Mouse (Mus musculus) C2C12 (cell line): ENCODE data around the gene Tbck. TPM values are rescaled to one million over a fixed set of nuclear protein-coding genes. Genes with fewer than 3 reads are reported as not detected.

Experiments
- H3K27me3 ChIP-seq: one replicate; pipeline ENCODE4 v1.6.1; 2011; ENCODE audit not compliant: control insufficient read depth, insufficient read depth, insufficient read length
- H3K36me3 ChIP-seq: one replicate; pipeline ENCODE4 v1.6.1; 2011; ENCODE audit not compliant: control insufficient read depth, insufficient read depth
- H3K4me3 ChIP-seq: one replicate; pipeline ENCODE4 v1.5.1; 2011; ENCODE audit warnings: mild to moderate bottlenecking, control low read depth; ENCODE audit not compliant: poor library complexity, insufficient read depth, severe bottlenecking
- H3K79me2 ChIP-seq: one replicate; pipeline ENCODE4 v1.6.1; 2011; ENCODE audit not compliant: control insufficient read depth, insufficient read depth
- H3K79me3 ChIP-seq: one replicate; pipeline ENCODE4 v1.6.1; 2011; ENCODE audit warnings: low read depth, control low read depth
- H3ac ChIP-seq: one replicate; pipeline ENCODE3; 2011; ENCODE audit warnings: low read depth; ENCODE audit not compliant: control insufficient read depth, insufficient read length
- CEBPB ChIP-seq: IDR thresholded peaks from one replicate; pipeline ENCODE4 v1.6.1; 2011; ENCODE audit warnings: low read depth, mild to moderate bottlenecking, control low read depth, moderate library complexity
- CTCF ChIP-seq: IDR thresholded peaks from one replicate; pipeline ENCODE4 v1.5.1; 2011; ENCODE audit not compliant: control insufficient read depth, insufficient read depth, insufficient read length
- FOSL1 ChIP-seq: IDR thresholded peaks from one replicate; pipeline ENCODE4 v1.8.0; 2011; ENCODE audit warnings: mild to moderate bottlenecking, low read length; ENCODE audit not compliant: poor library complexity, insufficient read depth, severe bottlenecking
- MAX ChIP-seq: IDR thresholded peaks from one replicate; pipeline ENCODE4 v1.6.1; 2011; ENCODE audit warnings: mild to moderate bottlenecking, control low read depth
- MYOD1 ChIP-seq: IDR thresholded peaks from one replicate; pipeline ENCODE4 v1.6.1; 2011; ENCODE audit warnings: low read depth; ENCODE audit not compliant: control insufficient read depth, insufficient read length
- MYOG ChIP-seq: IDR thresholded peaks from one replicate; pipeline ENCODE4 v1.6.1; 2011; ENCODE audit not compliant: control insufficient read depth, insufficient read length; ENCODE audit errors: extremely low read depth
- USF1 ChIP-seq: IDR thresholded peaks from one replicate; pipeline ENCODE4 v1.6.1; 2011; ENCODE audit warnings: low read depth, mild to moderate bottlenecking, control low read depth, moderate library complexity
- polyA plus RNA-seq: library from polyadenylated mRNA; unstranded; fragments of >200 nt; fragmentation: generic; extraction: Trizol; gene quantifications from one replicate; pipeline ENCODE4 v1.2.1, GENCODE M21; 2012; ENCODE audit warnings: missing spikeins

Tbck gene
- polyA plus RNA-seq, 1 experiment = 2.5 TPM

GRCm38 (mm10) chr3:132651776-132652175, 32.2 kb upstream of the Tbck start:
- Histone ChIP-seq H3K4me3 (no peak overlapping the region), H3K79me2 (no peaks in the 10 kb centered on the region), H3K36me3 (no peaks in the 10 kb centered on the region), H3K79me3 (no peaks in the 10 kb centered on the region), H3K27me3 (no peaks in the 10 kb centered on the region), H3ac (no peak overlapping the region)
- peak; percentile 5 for TF ChIP-seq CEBPB
- TF ChIP-seq CTCF = no peak

DNA sequence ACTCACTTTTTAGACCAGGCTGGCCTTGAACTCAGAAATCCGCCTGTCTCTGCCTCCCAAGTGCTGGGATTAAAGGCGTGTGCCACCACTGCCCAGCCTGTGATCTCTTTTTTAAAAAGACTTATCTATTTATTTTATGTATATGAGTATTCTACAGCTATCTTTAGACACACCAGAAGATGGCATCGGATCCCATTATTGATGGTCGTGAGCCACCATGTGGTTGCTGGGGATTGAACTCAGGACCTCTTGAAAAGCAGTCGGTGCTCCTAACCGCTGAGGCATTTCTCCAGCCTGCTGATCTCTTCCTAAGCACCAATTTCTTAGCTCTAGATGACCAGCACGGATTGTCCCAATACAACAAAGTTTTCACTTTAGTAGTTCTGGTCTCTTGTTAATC, 30.0 kb upstream of the Tbck start:
- TF ChIP-seq FOSL1 = no peak
- TF ChIP-seq MYOG = no peak
- no peak for TF ChIP-seq MAX
- TF ChIP-seq USF1 = no peak
- TF ChIP-seq CTCF = no peak
- TF ChIP-seq CEBPB = no peak
- no peak for TF ChIP-seq MYOD1
- H3K79me2 ChIP-seq = no peaks in the 10 kb centered on the region
- H3ac ChIP-seq = no peak overlapping the region
- no peak overlapping the region for H3K4me3 ChIP-seq
- H3K79me3 ChIP-seq = no peaks in the 10 kb centered on the region
- H3K36me3 ChIP-seq = peaks cover 4% of the 10 kb centered on the region
- no peaks in the 10 kb centered on the region for H3K27me3 ChIP-seq

DNA sequence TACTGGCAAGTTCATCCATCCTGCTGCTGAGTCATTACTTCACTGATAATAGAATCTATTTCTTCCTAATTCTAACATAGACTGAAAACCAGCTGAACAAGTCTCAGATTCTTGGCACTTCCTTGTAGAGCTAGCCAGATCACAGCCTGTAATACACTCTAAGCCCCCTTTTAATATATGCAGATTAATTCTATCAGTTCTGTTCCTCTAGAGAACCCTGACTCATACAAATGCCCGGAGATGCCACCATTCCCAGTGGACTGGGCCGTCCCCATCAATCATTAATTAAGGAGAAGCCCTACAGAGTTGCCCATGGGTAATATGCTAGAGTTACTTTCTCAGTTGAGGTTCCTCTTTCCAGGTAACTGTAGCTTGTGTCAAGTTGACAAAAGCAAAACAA, 28.0 kb upstream of the Tbck start:
- Histone ChIP-seq H3K79me3 (no peaks in the 10 kb centered on the region), H3K4me3 (no peak overlapping the region), H3K36me3 (peaks cover 23% of the 10 kb centered on the region), H3K27me3 (no peaks in the 10 kb centered on the region), H3K79me2 (no peaks in the 10 kb centered on the region), H3ac (no peak overlapping the region)
- TF ChIP-seq MYOG (no peak), CTCF (no peak), CEBPB (no peak)

DNA sequence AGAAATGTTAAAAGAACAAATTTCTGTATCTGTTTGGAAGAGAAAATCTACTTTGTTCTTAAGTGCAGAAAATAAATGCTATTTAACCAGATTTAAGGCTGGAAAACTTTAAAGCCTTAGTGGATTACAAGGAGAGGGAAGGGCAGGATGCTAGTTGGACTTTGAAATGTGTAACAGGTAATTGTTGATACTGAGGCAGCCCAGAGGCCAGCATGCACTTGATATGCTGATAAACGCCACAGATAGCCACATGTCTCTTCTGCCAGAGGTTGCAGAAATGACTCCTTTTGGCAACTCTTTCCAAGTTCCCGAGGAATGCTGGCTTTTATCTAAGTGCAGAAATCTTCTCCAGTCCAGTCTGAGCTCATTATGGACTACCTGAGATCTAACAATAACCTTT, 6.5 kb upstream of the Tbck start:
- no peak for TF ChIP-seq USF1
- TF ChIP-seq MAX = no peak
- no peak for TF ChIP-seq CTCF
- no peak for TF ChIP-seq MYOD1
- TF ChIP-seq FOSL1 = no peak
- TF ChIP-seq MYOG = no peak
- no peak for TF ChIP-seq CEBPB

GRCm38 (mm10) chr3:132684231-132684928, 436 bp downstream of the Tbck start, which contains the start of gene Aimp1:
Aimp1 (minus strand) TSS chr3:132684370.
- no peak for TF ChIP-seq CTCF
- no peak for TF ChIP-seq MAX
- no peak for TF ChIP-seq MYOD1
- TF ChIP-seq MYOG = no peak
- no peak for TF ChIP-seq CEBPB
- no peak for TF ChIP-seq USF1
- no peak for TF ChIP-seq FOSL1

More for the DNA sequence above, 6.5 kb upstream of the Tbck start:
- peaks cover 21% of the 10 kb centered on the region for H3K79me3 ChIP-seq
- H3K36me3 ChIP-seq = peaks cover 46% of the 10 kb centered on the region
- H3K27me3 ChIP-seq = no peaks in the 10 kb centered on the region
- no peak overlapping the region for H3K4me3 ChIP-seq
- H3K79me2 ChIP-seq = peaks cover 46% of the 10 kb centered on the region
- no peak overlapping the region for H3ac ChIP-seq

GRCm38 (mm10) chr3:132701368-132701767, 17.4 kb downstream of the Tbck start:
- no peak for TF ChIP-seq MAX
- TF ChIP-seq MYOD1 = no peak
- TF ChIP-seq FOSL1 = no peak
- TF ChIP-seq USF1 = no peak
- TF ChIP-seq CTCF = no peak
- TF ChIP-seq CEBPB = no peak
- no peak for TF ChIP-seq MYOG
- H3K79me2 ChIP-seq = no peaks in the 10 kb centered on the region

More at GRCm38 (mm10) chr3:132684231-132684928, 436 bp downstream of the Tbck start, which contains the start of gene Aimp1:
- Histone ChIP-seq H3K4me3 (peak within 1 kb of the TSS; percentile 88), H3K79me3 (peaks cover 45% of the 10 kb centered on the region), H3K79me2 (peaks cover 68% of the 10 kb centered on the region), H3K36me3 (peaks cover 9% of the 10 kb centered on the region), H3ac (peak within 1 kb of the TSS; percentile 85), H3K27me3 (no peaks in the 10 kb centered on the region)

More at GRCm38 (mm10) chr3:132701368-132701767, 17.4 kb downstream of the Tbck start:
- Histone ChIP-seq H3K36me3 (peaks cover 5% of the 10 kb centered on the region), H3K27me3 (no peaks in the 10 kb centered on the region), H3K79me3 (no peaks in the 10 kb centered on the region), H3ac (no peak overlapping the region), H3K4me3 (no peak overlapping the region)
